Mouse (Mus musculus): ENCODE results near the gene Ankrd44. TPM values are rescaled to one million over a fixed set of nuclear protein-coding genes. Genes with fewer than 3 reads are reported as not detected.
A peak's percentile ranks its signal among the peaks of the same experiment; 100 is the strongest.

Ankrd44 gene
- total and polyA plus RNA-seq, 3 experiments: 12.7 to 23.0 (median 19.8) TPM

DNA sequence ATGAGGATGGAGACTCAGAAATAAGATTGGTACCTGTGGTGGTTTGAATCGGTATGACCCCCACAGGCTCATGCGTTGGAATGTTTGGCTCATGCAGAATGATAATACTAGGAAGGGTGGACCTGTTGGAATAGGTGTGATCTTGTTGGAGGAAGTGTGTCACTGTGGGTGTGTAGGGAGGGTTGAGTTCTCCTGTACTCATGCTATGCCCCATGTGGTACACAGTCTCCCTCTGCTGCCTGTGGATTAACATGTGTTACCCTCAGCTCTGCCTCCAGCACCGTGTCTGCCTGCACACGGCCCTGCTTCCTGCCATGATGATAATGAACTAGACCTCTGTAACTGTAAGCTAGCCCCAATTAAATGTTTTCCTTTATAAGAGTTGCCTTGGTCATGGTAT lies 28.7 kb upstream of the Ankrd44 start:
- H3K79me2 ChIP-seq (replicated peaks; ENCODE audit: control insufficient read depth, extremely low read depth, insufficient read depth, poor library complexity, severe bottlenecking): no peaks in the 10 kb centered on the region
- TF ChIP-seq MAX (IDR thresholded peaks at IDR 0.05; ENCODE audit: low read length): no peak
- no peak for TF ChIP-seq ZKSCAN1 (IDR thresholded peaks at IDR 0.05; ENCODE audit: borderline replicate concordance, low read depth, low read length)
- no peak for TF ChIP-seq TCF12 (IDR thresholded peaks at IDR 0.05; ENCODE audit: low read depth, low read length)
- TF ChIP-seq ELF1 (IDR thresholded peaks at IDR 0.05; ENCODE audit: low read depth, low read length): no peak
- no peak for TF ChIP-seq MAFK (IDR thresholded peaks at IDR 0.05; ENCODE audit: insufficient replicate concordance, low read length)
- no peak for TF ChIP-seq PAX5 (IDR thresholded peaks at IDR 0.05; ENCODE audit: low read length)
- no peak for TF ChIP-seq KAT2A (IDR thresholded peaks at IDR 0.05; ENCODE audit: insufficient replicate concordance, low read length)
- no peak for TF ChIP-seq POLR2A (IDR thresholded peaks at IDR 0.05; ENCODE audit: low read depth, low read length)
- no peak for TF ChIP-seq ZNF384 (IDR thresholded peaks at IDR 0.05; ENCODE audit: low read depth, low read length)
- no peak for TF ChIP-seq USF2 (conservative IDR thresholded peaks at IDR 0.05; ENCODE audit: low read depth, low read length)
- no peak for TF ChIP-seq RCOR1 (conservative IDR thresholded peaks at IDR 0.05; ENCODE audit: low read depth, low read length)
- no peak for TF ChIP-seq MXI1 (IDR thresholded peaks at IDR 0.05; ENCODE audit: low read depth, low read length)
- no peak for TF ChIP-seq EP300 (IDR thresholded peaks at IDR 0.05; ENCODE audit: low read length)
- no peak for TF ChIP-seq HCFC1 (IDR thresholded peaks at IDR 0.05; ENCODE audit: low read depth, low read length)
- no peak for TF ChIP-seq TBP (conservative IDR thresholded peaks at IDR 0.05; ENCODE audit: low read depth, low read length)
- no peak for TF ChIP-seq IRF4 (IDR thresholded peaks at IDR 0.05; ENCODE audit: low read depth, low read length)
- no peak for TF ChIP-seq BHLHE40 (IDR thresholded peaks at IDR 0.05; ENCODE audit: low read depth, low read length)
- no peak for TF ChIP-seq POLR2AphosphoS2 (IDR thresholded peaks at IDR 0.05; ENCODE audit: low read depth, low read length)
- no peak for TF ChIP-seq MAZ (IDR thresholded peaks at IDR 0.05; ENCODE audit: low read depth, low read length)
- TF ChIP-seq JUND (conservative IDR thresholded peaks at IDR 0.05; ENCODE audit: low read depth, low read length): no peak
- peak; percentile 69 for TF ChIP-seq SMC3 (IDR thresholded peaks at IDR 0.05; ENCODE audit: low read depth, low read length)
- TF ChIP-seq MYC (IDR thresholded peaks at IDR 0.05; ENCODE audit: low read depth, low read length): 0 out of 2 replicates have a peak, but pooled peaks have one; percentile 50
- TF ChIP-seq GABPA (IDR thresholded peaks at IDR 0.05; ENCODE audit: insufficient replicate concordance, low read depth, low read length): no peak
- TF ChIP-seq CHD1 (IDR thresholded peaks at IDR 0.05; ENCODE audit: low read depth, low read length): no peak
- no peak for TF ChIP-seq NRF1 (IDR thresholded peaks at IDR 0.05; ENCODE audit: low read depth, low read length)
- TF ChIP-seq CTCF (conservative IDR thresholded peaks at IDR 0.05 in 1 of 2, IDR thresholded peaks at IDR 0.05 in 1 of 2; ENCODE audit: low read depth in 2 of 2, low read length in 2 of 2): peak in 1 of 2 experiments; percentile 62; a peak in 2 of 4 replicates
- no peak for TF ChIP-seq E2F4 (IDR thresholded peaks at IDR 0.05; ENCODE audit: insufficient replicate concordance, low read depth, low read length)
- TF ChIP-seq USF1 (IDR thresholded peaks at IDR 0.05; ENCODE audit: low read depth, low read length): no peak
- TF ChIP-seq JUN (IDR thresholded peaks at IDR 0.05; ENCODE audit: insufficient read depth, low read depth, low read length): no peak
- no peak for TF ChIP-seq MEF2A (IDR thresholded peaks at IDR 0.05; ENCODE audit: borderline replicate concordance, low read depth, low read length)
- TF ChIP-seq SIN3A (IDR thresholded peaks at IDR 0.05; ENCODE audit: low read length): no peak
- 0 out of 2 replicates have a peak, but pooled peaks have one; percentile 5 for TF ChIP-seq ZC3H11A (IDR thresholded peaks at IDR 0.05; ENCODE audit: low read depth, low read length)
- no peak for TF ChIP-seq ETS1 (conservative IDR thresholded peaks at IDR 0.05; ENCODE audit: low read depth, low read length)
- no peak for TF ChIP-seq CHD2 (IDR thresholded peaks at IDR 0.05; ENCODE audit: low read length)
- TF ChIP-seq RAD21 (IDR thresholded peaks at IDR 0.05; ENCODE audit: low read depth, low read length): peak; percentile 66
- TF ChIP-seq UBTF (IDR thresholded peaks at IDR 0.05; ENCODE audit: low read depth, low read length): no peak
- TF ChIP-seq NELFE (IDR thresholded peaks at IDR 0.05; ENCODE audit: low read depth, low read length): no peak
- 0 out of 4 replicates have a peak, but pooled peaks cover 0 to 3% of the 10 kb centered on the region in 2 experiments for H3K4me1 ChIP-seq (ENCODE audit: control insufficient read depth in 1 of 2, insufficient read depth in 2 of 2)
- H3K4me3 ChIP-seq (replicated peaks in 1 of 3; ENCODE audit: low read depth in 2 of 3, low read length in 2 of 3, poor library complexity in 1 of 3): no peak overlapping the region
- dilution Hi-C loops (cut with MboI; ENCODE audit: extremely low pct_ligation_motif_present, extremely low pct_unique_long_range_greater_than_20kb, low sequenced_read_pairs): no loop called here
- in situ Hi-C loops (cut with MboI; ENCODE audit: low pct_ligation_motif_present, low pct_unique_long_range_greater_than_20kb, low sequenced_read_pairs): no loop called here
- no peak overlapping the region for H3K4me2 ChIP-seq (ENCODE audit: insufficient read depth, low read depth, poor library complexity, severe bottlenecking)
- H3K36me3 ChIP-seq (replicated peaks in 1 of 2; ENCODE audit: control insufficient read depth in 1 of 2, insufficient read depth in 1 of 2, low read length in 1 of 2): no peaks in the 10 kb centered on the region
- H3K27ac ChIP-seq (ENCODE audit: insufficient read depth, low read depth): no peak overlapping the region
- no peak for DNase-seq (ENCODE audit: extremely low read depth)
- no peaks in the 10 kb centered on the region for H3K9me3 ChIP-seq (replicated peaks; ENCODE audit: low read length)
- H3K9ac ChIP-seq (ENCODE audit: insufficient read depth, low read depth): no peak overlapping the region
- H3K27me3 ChIP-seq (replicated peaks): no peaks in the 10 kb centered on the region

Data from CH12.LX (cell line).